Mouse (Mus musculus) embryonic facial prominence, embryonic 14.5 days (tissue): Measurements from ENCODE around the gene 6030468B19Rik. TPM values are rescaled to one million over a fixed set of nuclear protein-coding genes. Genes with fewer than 3 reads are reported as not detected.

ENCODE experiments used
- ATAC-seq: fragments of 200-750 bp; cut with Nextera tagmentation; 2 replicates; pipeline ENCODE4 v1.8.0; 2017; ENCODE audit warnings: low read depth, moderate number of reproducible peaks, moderate TSS enrichment
- DNase-seq: peaks from one replicate; pipeline ENCODE4 v3.0.0-alpha.2; 2015; ENCODE audit warnings: low spot score
- H3K27ac ChIP-seq: fragments of 300-500 bp; sonication (generic); replicated peaks from 2 replicates; pipeline ENCODE4 v1.5.1; 2014; ENCODE audit warnings: low read depth, mild to moderate bottlenecking, low read length, moderate library complexity
- H3K27me3 ChIP-seq: fragments of 300-500 bp; sonication (generic); replicated peaks from 2 replicates; pipeline ENCODE4 v1.6.1; 2014; ENCODE audit warnings: low read length; ENCODE audit not compliant: control insufficient read depth, insufficient read depth
- H3K36me3 ChIP-seq: fragments of 300-500 bp; sonication (generic); 2 replicates; pipeline ENCODE4 v1.6.1; 2014; ENCODE audit warnings: low read length, mixed read lengths; ENCODE audit not compliant: control insufficient read depth, insufficient read depth
- H3K4me1 ChIP-seq: fragments of 300-500 bp; sonication (generic); 2 replicates; pipeline ENCODE4 v1.6.1; 2014; ENCODE audit warnings: antibody characterized with exemption, low read length; ENCODE audit not compliant: control insufficient read depth, insufficient read depth
- H3K4me2 ChIP-seq: fragments of 300-500 bp; sonication (generic); 2 replicates; pipeline ENCODE4 v1.6.1; 2014; ENCODE audit warnings: low read depth, mild to moderate bottlenecking, low read length, moderate library complexity, mixed read lengths
- H3K4me3 ChIP-seq: fragments of 300-500 bp; sonication (generic); 2 replicates; pipeline ENCODE4 v1.5.1; 2014; ENCODE audit warnings: low read depth, mild to moderate bottlenecking, low read length
- H3K9ac ChIP-seq: fragments of 300-500 bp; sonication (generic); 2 replicates; pipeline ENCODE4 v1.6.1; 2014; ENCODE audit warnings: low read depth, mild to moderate bottlenecking, low read length, moderate library complexity, mixed read lengths
- H3K9me3 ChIP-seq: fragments of 300-500 bp; sonication (generic); 2 replicates; pipeline ENCODE4 v1.6.1; 2016; ENCODE audit warnings: low read length; ENCODE audit not compliant: control insufficient read depth
- WGBS: fragments of 180-500 bp; shearing (Covaris S2); extraction: QIAGEN DNeasy Blood & Tissue Kit; methylation state at CpG from one replicate; pipeline ENCODE4 v1.1.7; 2014; 5-methylcytosine and 5-hydroxymethylcytosine counted together
- polyA plus RNA-seq: library from polyadenylated mRNA; unstranded; fragments of >200 nt; fragmentation: Nextera tagmentation; extraction: Ambion mirVana; gene quantifications from 2 replicates; pipeline ENCODE4 v1.2.1, GENCODE M21; 2014

The 6030468B19Rik gene
- polyA plus RNA-seq, 1 experiment from 2014 or later = not detected

DNA sequence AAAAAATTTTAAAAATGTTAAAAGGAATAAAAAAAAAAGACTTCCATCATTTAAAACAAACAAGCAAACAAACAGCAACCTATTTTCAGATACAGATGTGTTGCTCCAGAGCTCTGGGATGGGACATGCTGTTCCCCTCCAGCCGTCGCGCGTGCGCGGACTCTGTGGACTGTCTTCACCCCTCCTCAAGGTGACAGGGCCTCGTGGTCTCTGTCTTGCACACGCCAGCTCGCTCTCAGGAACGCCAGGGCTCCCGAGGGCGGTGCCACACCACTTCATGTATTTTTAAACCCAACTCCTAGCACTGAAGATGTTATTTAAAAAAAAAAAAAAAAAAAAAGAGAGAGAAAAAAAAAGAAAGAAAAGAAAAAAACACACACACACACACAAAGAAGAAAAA is 35.2 kb upstream of the 6030468B19Rik start:
- WGBS = 82% methylated on average over 12 of the region's 12 CpGs
- H3K36me3 ChIP-seq = peaks cover 92% of the 10 kb centered on the region
- ATAC-seq (no peak), DNase-seq (no peak)
- H3K4me3 ChIP-seq = no peak overlapping the region
- H3K9me3 ChIP-seq = no peaks in the 10 kb centered on the region
- no peaks in the 10 kb centered on the region for H3K4me1 ChIP-seq
- no peak overlapping the region for H3K9ac ChIP-seq
- no peak overlapping the region for H3K27ac ChIP-seq
- H3K4me2 ChIP-seq = no peak overlapping the region
- H3K27me3 ChIP-seq = no peaks in the 10 kb centered on the region

DNA sequence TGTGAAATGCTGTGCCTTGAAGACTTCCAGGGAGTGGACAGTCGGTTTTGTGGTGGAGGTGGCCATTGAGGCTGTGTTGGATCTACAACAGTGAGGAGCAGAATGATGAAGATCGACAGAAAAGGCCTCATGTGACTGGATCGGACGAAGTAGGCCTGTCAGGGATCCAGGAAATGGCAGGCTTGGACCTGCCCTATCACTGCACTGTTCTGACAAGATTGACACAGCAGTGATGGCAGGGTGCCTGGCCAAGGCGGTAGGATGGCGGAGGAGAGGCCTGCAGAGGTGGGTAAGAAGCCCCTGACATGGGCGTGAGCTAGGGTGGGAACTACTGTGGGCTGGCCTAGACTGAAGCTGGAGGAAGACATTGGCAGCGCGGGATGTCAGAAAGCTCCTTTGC is 33.1 kb upstream of the 6030468B19Rik start:
- Histone ChIP-seq H3K9me3 (no peaks in the 10 kb centered on the region), H3K4me1 (no peaks in the 10 kb centered on the region), H3K27ac (no peak overlapping the region), H3K4me3 (no peak overlapping the region), H3K27me3 (no peaks in the 10 kb centered on the region), H3K9ac (no peak overlapping the region), H3K4me2 (no peak overlapping the region), H3K36me3 (peaks cover 71% of the 10 kb centered on the region)
- WGBS = 79% methylated on average over 9 of the region's 9 CpGs
- no peak for ATAC-seq
- DNase-seq = no peak

DNA sequence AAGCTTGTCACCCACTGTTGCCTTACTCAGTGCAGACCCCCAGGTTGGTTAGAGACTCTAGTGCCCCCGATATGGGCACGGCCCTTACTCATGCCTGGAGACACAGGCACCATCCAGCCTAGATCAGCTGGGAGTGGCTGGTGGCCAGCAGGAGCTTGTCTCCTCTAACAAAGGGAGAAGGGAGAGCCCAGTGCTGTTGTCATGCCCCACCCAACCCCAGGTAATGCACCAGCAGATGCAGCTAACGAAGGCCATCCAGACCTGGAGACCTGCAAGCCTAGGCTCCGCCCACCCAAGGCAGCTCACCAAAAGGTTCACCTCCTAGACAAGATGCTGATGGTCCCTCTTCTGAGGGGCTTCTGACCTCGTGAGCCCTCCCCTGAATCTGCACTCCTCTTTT is 32.1 kb upstream of the 6030468B19Rik start:
- no peak overlapping the region for H3K9ac ChIP-seq
- ATAC-seq (no peak), DNase-seq (no peak)
- H3K27me3 ChIP-seq = no peaks in the 10 kb centered on the region
- no peak overlapping the region for H3K4me3 ChIP-seq
- H3K27ac ChIP-seq = no peak overlapping the region
- no peaks in the 10 kb centered on the region for H3K9me3 ChIP-seq
- no peak overlapping the region for H3K4me2 ChIP-seq
- WGBS = 80% methylated on average over 5 of the region's 5 CpGs
- H3K4me1 ChIP-seq = no peaks in the 10 kb centered on the region
- H3K36me3 ChIP-seq = peaks cover 60% of the 10 kb centered on the region

DNA sequence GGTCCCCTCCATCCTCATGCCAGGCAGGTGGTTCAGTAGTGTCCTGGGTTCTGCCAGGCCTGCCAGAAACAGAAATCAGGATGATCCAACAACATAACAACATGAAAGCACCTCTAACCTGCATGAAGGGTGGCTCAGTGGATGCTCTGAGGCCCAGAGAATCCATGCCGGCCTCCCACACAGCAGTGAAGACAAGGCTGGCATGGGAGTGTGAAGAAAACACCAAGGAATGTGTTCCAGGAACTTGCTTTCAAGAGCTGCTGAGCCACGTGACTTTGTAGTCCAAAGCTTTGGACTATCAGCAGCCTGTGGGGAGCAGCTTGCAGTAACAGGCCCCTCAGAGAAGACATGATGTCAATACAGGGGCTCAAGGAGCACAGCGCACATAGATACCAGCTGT is 31.2 kb upstream of the 6030468B19Rik start:
- peaks cover 52% of the 10 kb centered on the region for H3K36me3 ChIP-seq
- WGBS = 88% methylated on average over 3 of the region's 3 CpGs
- H3K4me1 ChIP-seq = no peaks in the 10 kb centered on the region

DNA sequence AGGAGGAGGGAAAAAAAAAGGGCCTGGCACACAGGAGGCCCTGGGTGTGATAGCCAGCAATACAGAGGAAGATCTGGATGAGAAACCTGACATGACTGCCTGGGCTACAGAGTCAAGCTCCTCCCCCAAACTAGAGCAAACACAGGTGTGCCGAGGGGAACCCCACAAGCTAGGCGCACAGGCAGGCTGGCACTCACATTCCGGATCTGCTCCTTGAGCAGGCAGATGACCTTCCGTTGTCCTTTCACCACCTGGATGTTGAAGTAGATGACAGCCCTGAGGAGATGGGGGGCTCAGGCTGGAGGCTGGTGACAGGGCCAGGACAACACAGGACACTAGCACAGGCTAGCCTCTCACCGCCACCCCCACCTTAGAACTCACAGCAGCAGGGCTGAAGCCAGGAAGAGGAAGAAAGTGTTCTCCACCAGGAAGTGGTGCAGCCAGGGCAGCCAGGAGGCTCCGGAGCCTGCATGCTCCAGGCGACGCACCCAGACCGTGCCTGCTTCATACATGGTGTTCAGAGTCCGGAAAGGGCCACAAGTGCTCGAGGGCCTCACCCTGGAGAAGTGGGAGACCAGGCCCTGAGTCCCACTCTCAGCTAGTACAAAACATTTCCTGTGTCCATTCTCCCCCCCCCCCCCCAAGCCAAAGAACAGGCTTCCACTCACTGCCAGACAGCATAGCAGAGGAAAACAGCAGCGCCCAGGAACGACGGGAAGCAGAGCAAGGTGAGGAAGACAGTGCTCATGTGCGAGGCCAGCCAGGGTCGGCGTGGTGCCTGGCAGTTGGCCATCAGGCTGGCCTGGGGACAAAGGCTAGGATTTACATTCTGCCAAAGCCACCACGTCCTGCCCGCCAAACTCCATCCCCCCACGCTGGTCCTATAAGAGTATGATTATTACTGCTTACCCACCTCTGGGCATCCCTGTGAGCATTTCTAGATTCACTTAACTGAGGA is 28.5 kb upstream of the 6030468B19Rik start:
- DNase-seq = no peak
- Histone ChIP-seq H3K9me3 (no peaks in the 10 kb centered on the region), H3K27me3 (no peaks in the 10 kb centered on the region), H3K36me3 (peaks cover 36% of the 10 kb centered on the region), H3K27ac (no peak overlapping the region), H3K9ac (no peak overlapping the region), H3K4me1 (no peaks in the 10 kb centered on the region), H3K4me3 (no peak overlapping the region), H3K4me2 (no peak overlapping the region)
- no peak for ATAC-seq
- WGBS = 77% methylated on average over 19 of the region's 20 CpGs

More for the DNA sequence above, 31.2 kb upstream of the 6030468B19Rik start:
- ATAC-seq = no peak
- Histone ChIP-seq H3K4me2 (no peak overlapping the region), H3K27ac (no peak overlapping the region), H3K4me3 (no peak overlapping the region), H3K9me3 (no peaks in the 10 kb centered on the region), H3K27me3 (no peaks in the 10 kb centered on the region), H3K9ac (no peak overlapping the region)
- DNase-seq = no peak

DNA sequence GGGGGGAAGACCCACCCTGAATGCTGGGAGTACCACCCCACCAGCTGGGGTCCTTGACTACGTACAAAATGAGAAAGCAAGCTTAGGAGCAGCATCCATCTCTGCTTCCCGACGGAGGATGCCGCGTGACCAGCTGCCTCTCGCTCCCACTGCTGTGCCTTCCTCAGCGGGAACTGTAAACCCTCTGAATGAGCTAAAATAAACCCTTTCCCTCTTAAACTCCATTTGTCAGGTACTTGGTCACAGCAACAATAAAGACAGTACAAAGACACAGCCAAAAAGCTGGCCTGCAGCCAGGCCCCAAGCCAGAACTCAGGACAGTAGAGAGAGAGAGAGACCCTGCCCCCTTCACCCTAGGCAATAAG is 27.8 kb upstream of the 6030468B19Rik start:
- Histone ChIP-seq H3K36me3 (peaks cover 30% of the 10 kb centered on the region), H3K27me3 (no peaks in the 10 kb centered on the region), H3K4me2 (no peak overlapping the region), H3K4me1 (no peaks in the 10 kb centered on the region), H3K9me3 (no peaks in the 10 kb centered on the region), H3K9ac (no peak overlapping the region), H3K27ac (no peak overlapping the region), H3K4me3 (no peak overlapping the region)
- ATAC-seq = no peak
- no peak for DNase-seq
- 89% methylated on average over 7 of the region's 7 CpGs for WGBS

DNA sequence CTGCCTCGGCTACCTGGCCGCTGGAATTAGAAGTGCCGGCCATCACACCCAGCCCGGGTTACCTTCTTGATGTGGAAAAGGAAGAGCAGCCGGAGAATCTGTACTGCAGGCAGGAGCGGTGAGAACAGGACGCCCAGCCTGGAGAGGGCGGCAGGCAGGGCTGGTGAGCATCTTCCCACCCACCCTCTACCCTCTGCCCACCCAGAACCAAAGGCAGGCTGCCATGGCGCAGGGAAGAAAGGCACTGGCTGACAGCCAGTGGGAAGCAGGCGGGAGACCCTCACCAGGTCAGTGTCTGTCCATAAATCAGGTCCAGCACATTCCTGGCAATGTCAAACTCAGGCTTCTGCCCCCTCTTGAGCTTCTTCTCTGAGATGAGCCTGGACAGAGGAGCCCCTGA is 27.1 kb upstream of the 6030468B19Rik start:
- Histone ChIP-seq H3K4me1 (no peaks in the 10 kb centered on the region), H3K27me3 (no peaks in the 10 kb centered on the region), H3K36me3 (peaks cover 25% of the 10 kb centered on the region), H3K9me3 (no peaks in the 10 kb centered on the region), H3K9ac (no peak overlapping the region), H3K27ac (no peak overlapping the region), H3K4me3 (no peak overlapping the region), H3K4me2 (no peak overlapping the region)
- ATAC-seq (no peak), DNase-seq (no peak)
- WGBS = 88% methylated on average over 10 of the region's 10 CpGs

DNA sequence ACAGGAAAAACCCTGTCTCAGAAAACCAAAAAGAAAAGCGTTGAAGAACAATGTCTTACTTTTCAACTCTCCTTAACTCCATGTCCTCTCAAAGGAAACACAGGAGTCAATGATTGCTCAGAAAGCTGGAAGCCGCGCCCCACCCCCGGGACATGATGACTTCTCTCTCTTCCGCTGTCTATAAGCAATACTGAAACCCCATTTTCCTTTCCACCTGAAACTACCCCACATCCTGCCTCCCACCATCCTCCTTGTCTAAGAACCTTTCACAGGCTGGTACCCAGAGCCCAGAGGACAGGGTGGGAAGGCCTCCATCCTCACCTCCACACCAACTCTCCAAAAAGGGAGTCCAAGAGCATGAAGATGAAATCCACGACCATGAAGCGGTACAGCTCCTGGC is 25.1 kb upstream of the 6030468B19Rik start:
- no peaks in the 10 kb centered on the region for H3K4me1 ChIP-seq
- H3K9me3 ChIP-seq = no peaks in the 10 kb centered on the region
- H3K4me3 ChIP-seq = no peak overlapping the region
- no peak overlapping the region for H3K27ac ChIP-seq
- no peak overlapping the region for H3K9ac ChIP-seq
- no peak for DNase-seq
- H3K4me2 ChIP-seq = no peak overlapping the region
- WGBS = 91% methylated on average over 7 of the region's 7 CpGs
- H3K36me3 ChIP-seq = peaks cover 19% of the 10 kb centered on the region; the same call in 1 of the 2 replicates
- no peaks in the 10 kb centered on the region for H3K27me3 ChIP-seq
- ATAC-seq = no peak

DNA sequence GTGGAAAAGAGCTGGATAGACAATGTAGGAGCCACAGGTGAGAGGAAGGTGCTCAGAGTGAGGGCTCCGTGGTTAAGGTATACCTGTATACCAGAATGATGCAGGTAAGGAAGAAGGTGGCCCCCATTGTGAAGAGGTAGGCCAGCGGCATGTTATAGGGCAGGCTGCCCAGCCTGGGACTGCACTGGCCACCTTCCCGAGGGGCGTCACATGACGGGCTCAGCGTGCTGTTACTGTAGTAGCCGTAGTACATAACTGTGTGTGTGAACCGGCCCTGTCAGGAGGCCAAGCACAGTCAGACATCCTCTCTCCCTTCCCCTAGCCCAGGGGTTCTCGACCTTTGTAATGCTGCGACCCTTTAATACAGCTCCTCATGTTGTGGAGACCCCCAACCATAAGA is 22.5 kb upstream of the 6030468B19Rik start:
- Histone ChIP-seq H3K27ac (no peak overlapping the region), H3K36me3 (peaks cover 19% of the 10 kb centered on the region; the same call in 1 of the 2 replicates), H3K9ac (no peak overlapping the region), H3K4me3 (no peak overlapping the region), H3K4me1 (peaks cover 13% of the 10 kb centered on the region), H3K9me3 (no peaks in the 10 kb centered on the region), H3K27me3 (no peaks in the 10 kb centered on the region), H3K4me2 (no peak overlapping the region)
- DNase-seq = no peak
- 91% methylated on average over 9 of the region's 10 CpGs for WGBS
- no peak for ATAC-seq
